Mouse (Mus musculus): ENCODE results near the gene Sept14.
"Not testable (repeated sequence)": the region's sequence is repeated elsewhere in the genome, so short reads cannot be mapped to it uniquely, and the experiment has no call there.

Gene Sept14

GRCm38 (mm10) chr5:129708412-129708811 is at the start of gene Sept14:
Gene Sept14 (minus strand): TSS chr5:129708512.
- no peak for DNase-seq

- DNase-seq: no peak
Observed at GRCm38 (mm10) chr5:129756886-129757285, 48.6 kb upstream of the Sept14 start.

GRCm38 (mm10) chr5:129744050-129744449 is 35.7 kb upstream of the Sept14 start:
- no peak for DNase-seq

GRCm38 (mm10) chr5:129742903-129743488 is 34.7 kb upstream of the Sept14 start:
- no peak for DNase-seq

GRCm38 (mm10) chr5:129740976-129741375 is 32.7 kb upstream of the Sept14 start:
- DNase-seq: no peak

GRCm38 (mm10) chr5:129731021-129731420 is 22.7 kb upstream of the Sept14 start:
- no peak for DNase-seq

- DNase-seq: no peak
Observed at GRCm38 (mm10) chr5:129730344-129730743, 22.0 kb upstream of the Sept14 start.

GRCm38 (mm10) chr5:129729286-129729685 is 21.0 kb upstream of the Sept14 start:
- DNase-seq: no peak

GRCm38 (mm10) chr5:129726784-129727183 is 18.5 kb upstream of the Sept14 start:
- no peak for DNase-seq

GRCm38 (mm10) chr5:129725774-129726392 is 17.6 kb upstream of the Sept14 start:
- no peak for DNase-seq

- DNase-seq: peak; percentile 83 to 85
Observed at GRCm38 (mm10) chr5:129724834-129725773, 16.8 kb upstream of the Sept14 start, which contains the start of gene Nipsnap2. Gene Nipsnap2 (plus strand): TSS chr5:129725063.

- DNase-seq: no peak
Observed at GRCm38 (mm10) chr5:129724268-129724667, 16.0 kb upstream of the Sept14 start.

GRCm38 (mm10) chr5:129720176-129720575 is 11.9 kb upstream of the Sept14 start:
- DNase-seq: no peak

- no peak for DNase-seq
Observed at GRCm38 (mm10) chr5:129717016-129717415, 8.7 kb upstream of the Sept14 start.

- DNase-seq: peak; percentile 79 to 89
Observed at GRCm38 (mm10) chr5:129715326-129715861, 7.1 kb upstream of the Sept14 start, which contains the start of gene Mrps17. Gene Mrps17 (plus strand): TSS chr5:129715497.

GRCm38 (mm10) chr5:129703368-129703767 is 4.9 kb downstream of the Sept14 start:
- DNase-seq: no peak

GRCm38 (mm10) chr5:129701706-129702105 is 6.6 kb downstream of the Sept14 start:
- no peak for DNase-seq

GRCm38 (mm10) chr5:129700506-129700905 is 7.8 kb downstream of the Sept14 start:
- no peak for DNase-seq

- DNase-seq: no peak
Observed at GRCm38 (mm10) chr5:129690528-129690927, 17.8 kb downstream of the Sept14 start.

GRCm38 (mm10) chr5:129687621-129688020 is 20.7 kb downstream of the Sept14 start:
- DNase-seq: no peak

- not testable (repeated sequence) for DNase-seq
Observed at GRCm38 (mm10) chr5:129685141-129685540, 23.2 kb downstream of the Sept14 start.

- DNase-seq: peak; percentile 26 to 30
Observed at GRCm38 (mm10) chr5:129670036-129670458, 38.3 kb downstream of the Sept14 start, which contains the start of gene Zfp11. Gene Zfp11 (minus strand): TSS chr5:129670099.

GRCm38 (mm10) chr5:129669453-129670035 is 38.8 kb downstream of the Sept14 start:
- no peak for DNase-seq

All from thymus, adult 18-20 months (tissue).